Mouse (Mus musculus): Measurements from ENCODE around the gene Ppp1r13l.

The Ppp1r13l gene

DNA sequence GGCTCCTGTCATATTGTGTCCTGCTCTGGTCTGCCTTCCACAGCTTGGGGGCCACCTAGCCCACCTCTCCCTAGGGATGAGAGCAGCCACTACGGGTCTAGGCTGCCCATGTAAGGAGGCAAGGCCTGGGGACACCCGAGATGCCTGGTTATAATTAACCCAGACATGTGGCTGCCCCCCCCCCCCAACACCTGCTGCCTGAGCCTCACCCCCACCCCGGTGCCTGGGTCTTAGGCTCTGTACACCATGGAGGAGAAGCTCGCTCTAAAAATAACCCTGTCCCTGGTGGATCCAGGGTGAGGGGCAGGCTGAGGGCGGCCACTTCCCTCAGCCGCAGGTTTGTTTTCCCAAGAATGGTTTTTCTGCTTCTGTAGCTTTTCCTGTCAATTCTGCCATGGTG is 50.2 kb downstream of the Ppp1r13l start:
- intact Hi-C loops (cut with DNase I), result loop anchor here (5.0 to 10.0 kb wide), 2 partner anchors 33 to 105 kb away; partner anchors contain the start of gene Nkpd1

- intact Hi-C loops (cut with DNase I), result no loop called here
Observed at GRCm38 (mm10) chr7:19410766-19411344, 51.3 kb downstream of the Ppp1r13l start.

GRCm38 (mm10) chr7:19411783-19412182 is 52.2 kb downstream of the Ppp1r13l start:
- intact Hi-C loops (cut with DNase I), result no loop called here

DNA sequence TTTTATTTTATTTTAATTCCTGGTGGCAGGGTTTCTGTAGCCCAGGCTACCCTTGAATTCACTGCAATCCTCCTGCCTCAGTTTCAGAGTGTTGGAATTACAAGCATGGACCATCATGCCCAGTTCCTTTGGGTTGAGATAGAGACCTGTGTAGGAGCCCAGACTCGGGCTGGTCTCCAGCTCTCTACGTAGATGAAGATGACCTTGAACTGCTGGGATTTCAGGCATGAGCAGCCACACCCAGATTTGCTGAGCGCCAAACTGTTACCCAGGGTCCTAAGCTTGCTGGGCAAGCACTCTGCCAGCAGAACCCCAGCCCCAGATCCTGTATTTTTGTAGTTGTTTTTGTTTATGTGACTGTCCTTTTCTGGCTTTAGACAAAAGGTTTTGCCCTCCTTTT is 54.0 kb downstream of the Ppp1r13l start:
- intact Hi-C loops (cut with DNase I), result no loop called here

- intact Hi-C loops (cut with DNase I), result no loop called here
Observed at GRCm38 (mm10) chr7:19416590-19416989, 57.0 kb downstream of the Ppp1r13l start.

DNA sequence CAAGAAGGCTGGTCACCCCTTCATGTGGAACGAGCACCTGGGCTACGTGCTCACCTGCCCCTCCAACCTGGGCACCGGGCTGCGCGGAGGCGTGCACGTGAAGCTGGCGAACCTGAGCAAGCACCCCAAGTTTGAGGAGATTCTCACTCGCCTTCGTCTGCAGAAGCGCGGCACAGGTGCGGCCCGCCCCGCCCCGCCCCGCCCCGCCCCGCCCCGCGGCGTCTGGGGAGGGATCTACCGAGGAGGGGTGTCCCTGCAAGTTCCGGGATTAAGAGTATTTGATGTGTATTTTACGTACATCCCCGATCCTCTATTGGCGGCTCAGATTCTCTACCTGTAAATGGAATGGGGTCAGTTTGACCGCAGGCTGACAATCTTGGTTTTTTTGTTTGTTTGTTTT is 60.6 kb downstream of the Ppp1r13l start:
- intact Hi-C loops (cut with DNase I), result no loop called here

- intact Hi-C loops (cut with DNase I), result no loop called here
Observed at GRCm38 (mm10) chr7:19420821-19421636, 61.5 kb downstream of the Ppp1r13l start.

DNA sequence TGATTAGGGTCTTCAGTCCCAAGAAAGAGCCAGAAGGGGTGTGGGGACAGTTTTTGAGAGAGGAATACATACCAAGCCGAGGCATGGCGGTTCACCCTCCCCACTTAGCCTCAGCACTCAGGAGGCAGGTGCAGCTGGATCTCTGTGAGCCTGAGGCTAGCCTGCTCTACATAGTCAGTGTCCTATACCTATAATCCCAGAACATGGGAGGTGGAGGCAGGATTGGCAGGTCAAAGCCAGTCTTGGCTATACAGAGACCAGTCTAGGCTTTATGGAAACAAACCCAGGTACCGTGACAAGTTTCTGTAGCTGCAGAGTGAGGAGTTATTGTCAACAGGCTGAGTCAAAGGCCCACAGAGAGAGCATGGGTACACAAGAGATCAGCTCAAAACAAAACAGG is 63.5 kb downstream of the Ppp1r13l start:
- intact Hi-C loops (cut with DNase I), result no loop called here

GRCm38 (mm10) chr7:19424051-19424450 is 64.5 kb downstream of the Ppp1r13l start:
- intact Hi-C loops (cut with DNase I), result no loop called here

GRCm38 (mm10) chr7:19426349-19426748 is 66.8 kb downstream of the Ppp1r13l start:
- intact Hi-C loops (cut with DNase I), result no loop called here

DNA sequence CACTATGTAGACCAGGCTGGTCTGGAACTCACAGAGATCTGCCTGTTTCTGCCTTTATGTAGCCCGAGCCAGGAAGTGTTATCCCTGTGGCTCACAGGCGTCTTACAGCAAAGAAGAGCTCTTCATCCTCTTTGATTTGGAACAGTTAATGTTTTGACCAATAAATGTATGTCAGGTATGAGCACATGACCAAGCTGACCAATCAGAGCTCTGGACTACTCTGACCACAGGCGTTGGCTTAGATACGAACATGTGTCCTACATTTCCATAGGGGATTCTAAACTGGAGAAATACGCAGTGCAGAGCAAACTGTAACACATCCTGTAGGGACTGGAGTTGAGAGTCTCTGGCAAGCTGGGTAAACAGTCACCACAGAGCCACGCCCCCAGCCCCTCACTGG is 67.3 kb downstream of the Ppp1r13l start:
- intact Hi-C loops (cut with DNase I), result no loop called here

Small RNA genes within 50 kb of the gene (microRNA-seq; reads per million reads assigned to microRNA genes)
- gene Mir343, result 0 to 0.11 reads per million in 2 experiments
